Mouse (Mus musculus) left cerebral cortex, postnatal 25 days (tissue): ENCODE data around the gene Zfp628. TPM values are rescaled to one million over a fixed set of nuclear protein-coding genes. Genes with fewer than 3 reads are reported as not detected.
"Not testable (repeated sequence)": the region's sequence is repeated elsewhere in the genome, so short reads cannot be mapped to it uniquely, and the experiment has no call there.

Experiments used
- DNase-seq, 2 experiments: peaks; one replicate each; pipeline ENCODE4 v3.0.0; 2022; ENCODE audit warnings: low spot score in 2 of 2, mixed read lengths in 1 of 2
- intact Hi-C: fragments of 180-260 bp; cut with DNase I; formaldehyde crosslinking; loops from one replicate; pipeline ENCODE4 v1.15.1; 2025
- total RNA-seq, 2 experiments: library from RNA; stranded (reverse); gene quantifications; 2 replicates each; pipeline ENCODE4 v1.2.3; 2021

The Zfp628 gene
- 10 to 100 TPM; 14.3 to 14.6 TPM for total RNA-seq

DNA sequence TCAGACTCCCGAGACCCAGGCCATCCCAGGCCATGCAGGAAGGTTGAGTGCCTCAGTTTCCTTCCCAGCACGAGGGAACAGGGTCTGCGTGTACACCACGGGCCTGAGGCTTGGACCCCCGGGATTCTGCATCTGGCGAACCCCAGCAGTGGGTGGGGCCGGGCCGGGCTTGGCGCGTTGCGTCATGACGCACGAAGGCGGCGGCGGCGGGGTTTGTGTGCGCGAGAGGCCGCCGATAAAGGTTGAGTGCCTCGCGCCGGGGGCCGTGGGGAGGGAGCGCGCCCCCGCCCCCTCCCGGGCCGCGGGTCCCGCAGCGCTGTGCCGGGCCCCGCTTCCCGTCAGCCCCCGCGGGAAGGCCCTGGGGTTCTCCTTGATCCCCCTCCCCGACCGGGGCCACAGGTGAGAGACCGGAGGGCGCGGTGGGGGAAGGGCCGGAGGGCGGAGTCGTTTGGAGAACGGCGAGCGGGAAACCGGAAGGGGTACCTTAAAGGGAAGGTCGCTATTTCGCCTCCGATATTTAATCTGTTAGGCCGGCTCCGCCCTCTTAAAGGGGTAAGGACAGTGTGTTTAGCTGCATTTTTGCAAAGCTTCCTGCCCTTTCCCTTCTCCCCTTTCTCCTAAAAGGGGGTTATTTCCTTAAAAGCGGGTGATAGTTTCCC, at the start of gene Zfp628:
Zfp628 (plus strand) TSS at position 211 of the 659 bp plus-strand sequence.
- intact Hi-C loops: no loop called here
- DNase-seq: peak; percentile 95 to 98

DNA sequence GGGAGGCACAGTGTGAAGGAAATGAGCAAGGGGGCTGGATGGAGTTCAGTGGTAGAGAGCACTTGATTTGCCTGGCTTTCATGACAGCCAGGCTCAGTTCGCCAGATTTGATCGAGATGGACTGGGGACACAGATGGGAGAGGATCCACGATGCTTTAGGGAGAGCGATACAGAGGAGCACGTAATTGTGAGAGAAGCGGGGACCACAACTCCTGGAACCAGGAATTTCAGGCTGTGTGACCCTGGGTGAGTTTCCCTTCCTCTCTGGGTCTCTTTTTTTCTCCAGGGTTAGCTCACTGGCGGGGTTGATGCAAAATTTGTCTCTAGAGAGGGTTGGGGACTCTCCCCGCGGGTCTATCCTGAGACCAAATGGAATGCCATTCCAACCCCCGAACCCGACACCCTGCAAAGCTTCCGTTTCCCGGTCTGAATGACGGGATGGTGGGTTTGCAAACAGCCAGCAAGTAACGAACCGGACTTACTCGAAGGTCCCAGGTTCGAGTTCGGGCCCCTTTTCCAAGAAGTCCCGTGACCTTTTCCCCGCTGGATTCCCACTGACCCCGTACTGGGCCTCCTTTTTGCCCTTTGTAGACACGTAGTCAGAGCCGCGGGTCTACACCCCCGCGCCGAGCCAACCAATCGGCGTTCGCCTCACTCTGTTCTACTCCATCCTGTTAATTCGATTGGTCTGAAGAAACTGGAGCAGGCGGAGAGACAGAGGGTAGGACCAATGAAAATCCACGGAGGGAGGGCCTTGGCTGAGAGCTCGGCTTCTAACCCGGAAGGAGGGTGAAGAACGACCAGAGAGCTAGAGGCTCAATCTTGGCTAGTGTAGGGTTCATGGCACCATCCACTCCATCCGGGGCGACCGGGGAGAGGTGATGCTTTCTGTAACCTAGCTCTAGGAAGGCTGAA, 49.2 kb upstream of the Zfp628 start:
- intact Hi-C loops: loop anchor here (5.0 kb wide), 2 partner anchors 56 to 76 kb away; partner anchors contain the start of gene Nat14

DNA sequence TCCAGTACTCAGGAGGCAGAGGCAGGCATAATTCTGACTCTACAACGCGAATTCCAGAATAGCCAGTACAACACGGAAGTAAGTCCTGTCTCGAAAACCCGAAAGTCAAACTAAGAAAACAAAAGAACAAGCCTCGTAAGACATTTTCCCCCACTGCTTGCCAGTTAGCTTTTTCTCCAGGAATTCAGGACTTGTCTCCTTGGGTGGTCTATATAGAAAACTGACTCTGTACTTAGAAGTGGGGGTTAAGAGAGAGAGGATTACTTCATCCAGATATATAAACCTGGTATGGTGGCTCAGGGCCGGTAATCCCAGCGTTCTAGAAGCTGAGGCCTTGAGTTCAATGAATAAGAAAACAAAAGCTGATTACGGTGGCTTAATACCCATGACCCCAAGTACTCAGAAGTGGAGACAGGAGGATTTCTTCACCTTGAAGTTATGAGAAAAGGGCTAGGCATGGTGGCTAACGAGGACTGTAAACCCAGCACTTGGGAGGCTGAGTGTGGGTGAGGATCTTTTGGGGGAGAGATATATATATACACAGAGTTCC, 48.3 kb upstream of the Zfp628 start:
- intact Hi-C loops: loop anchor here (5.0 kb wide), 2 partner anchors 56 to 76 kb away; partner anchors contain the start of gene Nat14

More for the DNA sequence above, 49.2 kb upstream of the Zfp628 start:
- peak; percentile 94 to 98 for DNase-seq

DNA sequence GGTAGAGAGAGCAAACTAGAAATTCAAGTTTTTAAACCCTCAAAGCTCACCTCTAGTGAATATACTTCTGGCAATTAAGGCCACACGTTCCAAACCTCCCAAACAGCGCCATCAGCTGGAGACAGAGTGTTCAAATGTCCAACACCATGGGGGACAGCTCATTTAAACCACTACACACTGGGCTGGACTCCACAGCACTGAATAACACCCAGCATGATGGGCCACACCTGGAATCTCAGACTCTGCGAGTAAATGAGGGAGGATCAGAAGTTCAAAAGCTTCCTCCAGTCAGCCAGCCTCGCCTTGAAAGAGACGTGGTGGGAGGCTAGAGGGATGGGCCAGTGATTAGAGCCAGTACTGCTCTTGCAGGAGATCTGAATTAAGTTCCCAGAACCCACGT, 44.9 kb upstream of the Zfp628 start, which contains the start of gene Isoc2b:
Isoc2b (minus strand) TSS at position 126 of the 400 bp plus-strand sequence.
- intact Hi-C loops: no loop called here
- no peak for DNase-seq

More for the DNA sequence above, 48.3 kb upstream of the Zfp628 start:
- DNase-seq: no peak

DNA sequence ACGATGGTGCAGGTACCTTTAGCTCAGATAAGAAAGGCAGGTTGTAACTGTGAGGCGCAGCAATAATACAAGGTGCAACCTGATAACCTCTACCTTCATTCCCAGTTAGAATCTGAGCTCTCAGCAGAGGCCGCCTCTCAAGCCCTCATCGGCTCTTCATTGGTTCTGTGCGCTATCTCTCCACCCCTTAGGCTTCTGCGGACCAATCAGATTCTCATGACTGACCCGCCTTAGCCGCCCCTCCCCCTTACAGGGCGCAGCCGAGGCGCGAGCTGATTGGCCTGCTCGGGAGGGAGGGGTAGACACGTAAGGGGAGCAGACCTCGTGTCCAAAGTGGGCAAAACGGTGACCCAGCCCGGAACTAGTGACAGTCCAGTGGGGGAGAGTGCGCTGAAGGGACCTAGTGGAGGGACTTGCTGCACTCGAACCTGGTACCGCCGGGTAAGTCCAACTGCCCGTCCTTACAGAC, 38.2 kb upstream of the Zfp628 start, which contains the start of gene Isoc2a:
Isoc2a (plus strand) TSS at position 401 of the 469 bp plus-strand sequence.
- peak; percentile 79 to 90 for DNase-seq
- intact Hi-C loops: no loop called here

DNA sequence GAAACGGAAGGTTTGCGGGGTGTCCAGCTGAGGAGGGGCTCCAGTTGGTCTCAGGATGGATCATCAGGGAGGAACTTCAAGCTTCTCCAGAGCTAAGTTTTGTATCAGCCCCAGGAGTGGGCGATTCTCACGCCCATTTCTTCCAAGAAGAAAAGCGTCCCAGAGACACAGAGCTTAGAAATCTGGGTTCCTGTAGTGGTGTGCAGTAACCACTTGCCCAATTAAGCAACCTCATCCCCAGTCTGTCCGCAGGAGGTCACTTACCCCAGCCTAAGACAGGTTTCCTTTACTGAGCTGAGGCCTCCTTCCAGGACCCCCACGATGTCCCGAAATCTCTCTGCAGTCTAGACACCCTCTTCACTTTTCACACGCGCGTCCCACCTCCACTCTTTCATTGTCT, 37.8 kb upstream of the Zfp628 start:
- DNase-seq: no peak
- intact Hi-C loops: no loop called here

DNA sequence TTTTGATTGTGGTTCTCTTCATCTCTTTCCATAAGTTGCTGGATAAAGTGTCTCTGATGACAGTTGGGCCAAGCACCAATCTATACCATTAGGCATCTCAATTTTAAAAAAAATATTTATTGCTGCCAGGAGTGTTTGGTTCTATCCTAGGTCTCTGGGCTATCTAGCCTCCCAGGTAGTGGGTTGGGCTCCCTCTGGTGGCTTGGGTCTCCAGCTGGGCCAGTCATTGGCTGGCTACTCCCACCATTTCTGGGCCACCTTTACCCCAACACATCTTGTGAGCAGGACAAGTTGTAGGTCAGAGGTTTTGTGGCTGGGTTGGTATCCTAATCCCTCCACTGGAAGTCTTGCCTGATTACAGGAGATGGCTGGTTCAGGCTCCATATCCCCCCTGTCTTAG, 36.8 kb upstream of the Zfp628 start:
- DNase-seq: no peak
- intact Hi-C loops: no loop called here

DNA sequence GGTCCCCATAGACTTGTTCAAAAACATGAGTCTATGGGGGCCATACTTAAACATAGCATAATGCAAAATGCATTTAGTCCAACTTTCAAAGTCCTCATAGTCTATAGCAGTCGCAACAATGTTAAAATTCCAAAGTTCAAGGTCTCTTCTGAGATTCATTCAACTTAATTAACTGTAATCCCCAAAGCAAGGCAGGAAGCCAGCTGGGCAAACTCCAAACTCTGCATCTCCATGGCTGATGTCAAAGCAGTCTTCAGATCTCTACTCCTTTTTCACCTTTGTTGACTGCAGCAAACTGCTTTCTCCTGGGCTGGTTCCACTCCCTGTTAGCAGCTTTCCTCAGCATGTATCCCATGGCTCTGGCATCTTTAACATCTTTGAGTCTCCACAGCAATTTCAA, 36.0 kb upstream of the Zfp628 start:
- DNase-seq, intact Hi-C loops: not testable (repeated sequence)

DNA sequence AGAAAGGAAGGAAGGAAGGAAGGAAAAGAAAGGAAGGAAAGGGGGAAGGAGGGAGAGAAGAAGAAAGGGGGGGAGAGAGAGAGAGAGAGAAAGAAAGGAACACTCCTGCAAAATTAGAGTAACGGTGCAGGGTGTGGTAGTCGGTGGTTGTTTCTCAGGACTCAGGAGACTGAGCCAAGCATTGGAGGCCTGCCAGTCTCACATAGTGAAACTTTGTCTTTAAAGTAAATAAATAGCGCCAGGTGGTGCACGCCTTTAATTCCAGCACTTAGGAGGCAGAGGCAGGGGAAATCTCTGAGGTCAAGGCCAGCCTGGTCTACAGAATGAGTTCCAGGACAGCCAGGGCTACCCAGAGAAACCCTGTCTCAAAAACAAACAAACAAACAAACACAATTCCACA, 28.3 kb upstream of the Zfp628 start:
- intact Hi-C loops: no loop called here
- no peak for DNase-seq

DNA sequence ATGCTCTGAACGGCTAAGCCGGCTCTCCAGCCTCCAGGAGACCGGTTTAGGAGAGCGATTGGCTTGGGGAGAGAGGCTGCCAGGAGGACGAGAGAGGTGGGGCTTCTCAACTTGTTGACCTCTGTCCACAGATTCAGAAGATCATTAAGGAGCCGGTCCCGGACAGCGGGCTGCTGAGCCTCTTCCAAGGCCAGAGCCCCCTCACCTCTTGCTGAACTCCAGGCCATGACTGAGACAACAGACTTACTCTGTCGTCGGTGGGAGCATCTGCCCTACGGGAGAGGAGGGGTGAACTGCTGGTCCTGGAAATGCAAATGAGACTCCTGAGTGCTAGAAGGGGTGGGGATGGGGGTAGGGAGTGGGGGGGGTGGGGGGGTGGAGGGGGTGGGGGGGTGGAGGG, 19.8 kb upstream of the Zfp628 start:
- intact Hi-C loops: no loop called here
- no peak for DNase-seq

DNA sequence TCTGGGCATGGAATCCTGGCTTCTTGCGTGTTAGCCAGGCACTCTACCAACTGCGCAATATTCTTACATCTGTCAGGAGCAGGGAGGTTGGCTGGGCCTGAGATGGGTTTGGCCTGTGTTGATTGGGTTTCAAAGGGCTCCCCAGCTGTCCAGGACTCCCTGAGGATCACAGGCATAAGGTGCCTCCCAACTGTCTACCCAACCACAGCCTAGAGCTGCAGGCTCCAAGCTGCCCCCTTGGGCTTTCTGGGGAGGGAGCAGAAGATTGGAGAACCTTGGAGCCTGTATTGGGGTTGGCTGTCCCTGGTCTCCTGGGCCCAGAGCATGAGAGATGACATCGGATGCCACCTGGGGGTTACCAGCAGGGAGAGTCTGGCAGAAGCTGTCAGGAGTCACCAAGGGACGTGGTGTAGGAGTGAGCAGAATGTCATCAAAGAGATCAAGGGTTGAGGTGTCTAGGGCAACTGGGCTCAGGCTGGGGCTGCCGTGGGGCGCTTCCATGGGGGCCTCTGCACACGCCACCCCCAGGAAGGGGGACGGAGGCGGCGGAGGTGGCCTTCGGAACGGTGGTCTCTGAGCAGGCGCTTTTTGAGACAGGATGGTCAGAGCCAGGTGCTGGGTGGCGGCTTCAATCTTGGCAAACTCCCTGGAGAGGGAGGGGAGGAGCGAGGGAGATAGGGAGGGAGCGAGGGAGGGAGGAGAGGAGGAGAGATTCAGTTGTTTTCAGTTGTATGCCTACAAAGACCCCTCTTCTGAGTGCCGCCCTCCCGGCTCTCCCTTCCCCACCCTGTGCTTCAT, 16.0 kb upstream of the Zfp628 start:
- intact Hi-C loops: no loop called here
- DNase-seq: no peak

DNA sequence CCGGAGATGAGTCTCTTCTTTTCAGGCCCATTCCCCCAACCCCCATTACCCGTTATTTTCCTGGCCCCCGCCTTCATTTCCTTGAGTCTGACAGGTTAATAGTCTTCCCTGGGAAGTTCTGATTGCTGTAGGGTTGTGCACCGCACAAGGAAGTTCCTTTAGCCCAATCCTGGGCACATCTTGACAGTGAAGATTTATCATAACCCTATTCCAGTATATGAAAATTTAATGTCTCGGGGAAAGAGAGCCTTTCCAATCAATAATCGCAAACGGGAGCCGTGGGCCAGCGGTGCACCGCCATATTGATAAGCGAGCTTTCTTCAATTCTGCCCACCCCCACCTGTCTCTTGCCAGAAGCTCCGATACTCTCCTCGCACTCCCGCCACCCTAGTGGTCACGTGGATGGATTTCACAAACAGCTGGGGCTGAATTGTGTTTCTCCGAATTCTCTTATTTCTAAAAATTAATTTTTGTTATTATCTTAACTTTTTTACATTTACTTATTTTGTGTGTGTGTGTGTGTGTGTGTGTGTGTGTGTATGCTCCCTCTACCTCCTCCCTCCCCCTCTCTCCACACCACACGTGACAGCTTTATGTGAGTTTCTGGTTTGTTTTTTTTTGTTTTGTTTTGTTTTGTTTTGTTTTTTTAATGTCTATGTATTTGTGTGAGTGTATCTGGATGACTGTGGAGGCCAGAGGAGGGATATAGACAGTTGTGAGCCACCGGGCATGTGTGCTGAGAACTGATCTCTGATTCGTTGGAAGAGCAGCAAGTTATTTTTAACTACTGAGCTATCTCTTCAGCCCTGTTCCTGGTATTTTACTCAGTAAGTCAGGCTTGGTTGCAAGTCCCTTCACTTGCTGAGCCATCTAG, 15.1 kb upstream of the Zfp628 start:
- intact Hi-C loops: no loop called here
- peak in 1 of 2 experiments; percentile 32 for DNase-seq

DNA sequence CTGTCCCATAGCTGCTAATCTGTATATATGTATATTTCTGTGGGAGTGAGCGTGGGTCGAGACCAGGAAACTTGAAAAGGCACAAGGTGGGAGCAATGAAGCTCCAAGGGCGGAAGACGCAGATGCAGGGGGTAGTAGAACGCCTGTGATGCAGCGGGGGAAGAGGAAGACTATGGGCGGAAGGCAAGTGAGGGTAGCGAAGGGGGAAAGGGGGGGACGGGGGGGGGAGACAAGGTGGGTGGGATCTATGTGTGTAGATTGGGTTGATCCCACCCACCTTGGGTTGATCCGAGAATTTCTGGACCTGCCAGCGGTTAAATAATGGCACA, 14.5 kb upstream of the Zfp628 start:
- intact Hi-C loops: no loop called here
- no peak for DNase-seq

DNA sequence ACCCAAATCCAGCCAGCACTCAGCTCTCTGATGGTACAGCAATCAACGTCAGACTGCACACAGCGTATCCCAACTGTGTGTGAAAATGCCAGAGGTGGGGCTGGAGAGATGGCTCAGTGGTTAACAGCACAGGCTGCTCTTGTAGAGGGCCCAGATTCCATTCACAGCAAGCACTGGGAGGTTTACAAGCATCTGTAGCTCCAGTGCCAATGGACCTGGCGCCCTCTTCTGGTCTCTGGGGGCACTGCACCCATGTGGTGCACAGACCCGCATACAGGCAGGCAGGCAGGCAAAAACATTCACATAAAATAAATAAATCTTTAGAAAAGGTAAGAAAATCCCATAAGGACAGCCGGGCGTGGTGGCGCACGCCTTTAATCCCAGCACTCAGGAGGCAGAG, 13.8 kb upstream of the Zfp628 start:
- intact Hi-C loops: no loop called here
- DNase-seq: no peak

DNA sequence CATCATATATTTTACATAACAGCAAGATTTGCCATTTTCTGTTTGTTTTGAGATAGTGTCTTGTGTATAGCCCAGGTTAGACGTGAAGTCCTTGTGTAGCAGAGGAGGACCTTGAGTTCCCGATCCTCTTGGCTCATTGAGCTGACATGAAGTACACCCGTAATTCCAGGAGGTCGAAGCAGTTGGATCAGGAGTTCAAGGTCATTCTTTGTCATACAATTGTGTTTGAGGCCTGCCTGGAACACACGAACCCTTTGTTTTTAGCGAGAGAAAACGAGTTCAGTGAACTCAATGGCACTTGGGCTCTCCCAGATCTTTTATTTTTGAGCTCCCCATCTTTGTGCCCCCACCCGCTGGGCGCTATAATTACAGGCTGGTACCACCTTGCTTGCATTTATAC, 12.6 kb upstream of the Zfp628 start:
- no peak for DNase-seq
- intact Hi-C loops: no loop called here

DNA sequence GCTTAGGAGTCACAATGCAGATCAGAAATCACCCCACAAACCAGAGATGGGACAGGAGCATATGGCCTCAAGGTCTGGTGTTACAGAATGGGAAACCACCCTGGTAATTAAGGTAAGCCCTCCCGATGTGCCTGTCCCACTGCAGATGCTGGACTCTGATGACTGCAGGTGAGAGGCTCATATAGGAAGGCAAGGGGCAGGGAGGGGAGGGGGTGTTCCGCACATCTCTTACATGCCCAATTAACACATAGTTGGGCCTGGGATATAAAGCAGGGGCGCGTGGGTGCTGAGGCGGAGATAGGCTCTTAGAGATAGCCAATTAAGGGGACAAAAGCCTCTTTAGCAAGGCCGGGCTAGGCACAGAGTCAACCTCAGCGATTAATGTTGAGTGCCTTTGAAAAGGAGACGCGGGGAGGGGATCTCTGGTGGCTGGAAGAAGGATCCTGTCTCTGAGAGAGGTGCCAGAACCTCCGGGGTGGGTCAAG, 8.5 kb upstream of the Zfp628 start, which contains the start of gene Gm36210:
Gm36210 (minus strand) TSS at position 51 of the 485 bp plus-strand sequence.
- no peak for DNase-seq
- intact Hi-C loops: no loop called here

DNA sequence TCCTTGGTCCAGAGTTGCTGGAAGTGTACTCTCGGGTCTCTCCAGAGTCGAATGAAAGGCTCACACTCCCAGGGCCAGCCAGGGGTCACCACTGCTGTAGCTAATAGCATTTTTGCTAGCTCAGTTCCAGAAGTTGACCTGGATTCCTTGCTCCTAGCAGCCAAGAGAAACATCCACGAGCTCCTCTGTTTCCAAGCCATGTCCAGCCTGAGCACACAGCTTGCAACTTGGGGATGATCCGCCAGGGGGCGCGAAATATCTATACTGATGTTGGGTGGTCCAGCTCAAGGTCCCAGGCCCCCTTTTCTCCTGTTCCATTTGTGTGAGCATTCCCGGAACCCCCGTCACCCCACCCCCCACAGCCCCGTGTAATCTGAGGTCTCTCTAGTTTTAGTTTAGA, 3.5 kb upstream of the Zfp628 start:
- intact Hi-C loops: loop anchor here (1.0 kb wide), 1 partner anchor 28 kb away; no protein-coding TSS in a partner anchor
- peak; percentile 48 to 50 for DNase-seq

DNA sequence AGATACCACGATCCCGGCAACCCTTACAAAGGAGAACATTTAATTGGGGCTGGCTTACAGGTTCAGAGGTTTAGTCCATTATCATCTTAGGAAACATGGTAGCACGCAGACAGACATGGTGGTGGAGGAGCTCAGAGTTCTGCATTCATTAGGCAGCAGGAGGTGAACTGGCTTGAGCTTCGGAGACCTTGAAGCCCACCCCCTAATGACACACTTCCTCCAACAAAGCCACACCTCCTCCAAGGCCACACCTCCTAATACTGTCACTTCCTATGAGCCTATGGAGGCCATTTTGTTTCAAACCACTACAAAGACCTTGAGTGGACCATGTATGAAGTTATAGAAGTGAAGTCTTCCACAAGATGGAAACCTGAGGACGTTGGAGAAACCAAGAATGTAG, 2.8 kb upstream of the Zfp628 start:
- no peak for DNase-seq
- intact Hi-C loops: no loop called here
